Mouse (Mus musculus): ENCODE measurements around the gene Ep400.

The Ep400 gene

DNA sequence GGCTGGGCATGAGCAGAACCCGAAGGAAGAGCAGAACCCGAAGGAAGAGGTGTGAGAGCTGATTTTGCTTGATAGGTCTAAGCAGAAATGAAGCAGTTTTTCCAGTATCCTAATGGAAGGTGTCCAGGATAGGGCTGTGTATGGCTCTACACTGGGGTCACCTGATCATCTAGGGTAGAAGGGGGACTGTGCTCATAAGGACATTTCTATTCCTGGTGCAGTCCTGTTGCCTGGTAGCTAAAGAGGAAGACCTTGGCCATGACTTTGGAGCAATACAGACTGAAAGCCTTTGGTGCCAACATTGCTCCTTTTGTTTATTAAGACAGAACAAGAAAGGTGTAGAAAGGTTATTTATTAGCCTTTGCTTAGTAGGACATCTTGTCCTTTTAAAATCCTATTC lies 106.5 kb downstream of the Ep400 start:
- no peak for DNase-seq

- no peak for DNase-seq
Observed at GRCm38 (mm10) chr5:110659682-110660081, 110.8 kb downstream of the Ep400 start.

- no peak for DNase-seq
Observed at GRCm38 (mm10) chr5:110653686-110654085, 116.8 kb downstream of the Ep400 start.

- DNase-seq, result peak; percentile 93
Observed at GRCm38 (mm10) chr5:110652719-110653648, 117.5 kb downstream of the Ep400 start, which contains the start of the genes Noc4l and Ddx51. TSS of gene Noc4l (minus strand) at chr5:110653417. TSS of gene Ddx51 (plus strand) at chr5:110653451.

DNA sequence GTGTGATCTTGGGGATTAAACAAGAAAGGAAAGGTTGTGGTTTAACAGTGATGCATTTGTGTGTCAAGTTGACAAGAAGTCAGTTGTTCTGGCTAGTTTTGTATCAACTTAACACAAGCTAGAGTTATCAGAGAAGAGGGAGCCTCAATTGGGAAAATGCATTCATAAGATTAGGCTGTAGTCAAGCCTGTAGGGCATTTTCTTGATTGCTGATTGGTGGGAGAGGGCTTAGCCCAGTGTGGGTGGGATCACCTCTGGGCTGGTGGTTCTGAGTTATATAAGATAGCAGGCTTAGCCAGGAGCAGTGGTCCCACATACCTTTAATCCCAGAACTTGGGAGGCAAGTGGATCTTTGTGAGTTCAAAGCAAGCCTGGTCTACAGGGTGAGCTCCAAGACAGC lies 124.1 kb downstream of the Ep400 start:
- no peak for DNase-seq

DNA sequence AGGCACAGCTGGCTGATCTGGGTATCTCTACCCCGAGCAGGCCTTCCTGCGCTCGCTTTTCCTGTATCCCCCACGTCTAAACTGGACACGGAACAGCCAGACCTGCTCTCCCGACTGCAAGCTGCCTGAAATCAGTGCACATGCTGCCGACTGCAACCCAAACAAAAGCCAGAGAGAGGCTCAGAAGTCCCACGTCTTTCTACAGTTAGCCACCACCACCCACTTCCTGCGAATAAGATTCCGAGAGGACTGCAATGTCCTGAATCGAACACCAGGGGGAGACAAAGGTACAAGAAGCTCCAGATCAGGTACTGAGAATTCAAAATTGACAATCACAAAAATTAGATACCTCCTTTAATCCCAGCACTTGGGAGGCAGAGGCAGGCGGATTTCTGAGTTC lies 131.1 kb downstream of the Ep400 start:
- DNase-seq, result peak; percentile 66

DNA sequence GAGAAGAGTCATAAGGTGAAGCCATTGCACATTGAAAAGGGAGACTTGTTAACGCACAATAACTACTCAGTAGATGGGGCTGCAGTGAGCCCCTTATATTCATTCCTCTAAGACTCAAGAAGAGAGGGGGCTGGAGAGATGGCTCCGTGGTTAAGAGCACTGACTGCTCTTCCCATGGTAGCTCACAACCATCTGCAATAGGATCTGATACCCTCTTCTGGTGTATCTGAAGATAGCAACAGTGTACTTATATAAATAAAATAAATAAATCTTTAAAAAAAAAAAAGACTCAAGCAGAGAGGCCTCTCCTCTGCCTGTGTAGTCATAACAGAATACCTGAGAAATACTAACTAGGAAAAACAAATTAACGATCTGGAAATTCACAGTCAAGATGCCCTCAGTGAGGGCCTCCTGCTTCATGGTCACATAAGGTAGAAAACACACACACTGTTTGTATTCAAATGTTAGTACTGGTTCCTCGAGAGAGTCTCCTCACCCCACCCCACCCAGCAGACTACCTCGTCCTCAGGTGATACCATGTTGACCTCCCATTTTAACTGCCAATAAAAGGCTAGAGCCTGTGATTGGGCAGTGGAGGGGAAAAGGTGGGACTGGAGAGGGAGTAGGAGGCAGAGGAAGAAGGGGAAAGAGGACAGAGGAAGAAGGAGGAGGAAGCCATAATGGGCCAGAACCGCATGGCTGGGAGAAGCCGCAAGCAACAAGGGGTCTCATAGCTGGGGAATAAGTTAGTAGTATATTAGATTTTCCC lies 132.0 kb downstream of the Ep400 start:
- no peak for DNase-seq

DNA sequence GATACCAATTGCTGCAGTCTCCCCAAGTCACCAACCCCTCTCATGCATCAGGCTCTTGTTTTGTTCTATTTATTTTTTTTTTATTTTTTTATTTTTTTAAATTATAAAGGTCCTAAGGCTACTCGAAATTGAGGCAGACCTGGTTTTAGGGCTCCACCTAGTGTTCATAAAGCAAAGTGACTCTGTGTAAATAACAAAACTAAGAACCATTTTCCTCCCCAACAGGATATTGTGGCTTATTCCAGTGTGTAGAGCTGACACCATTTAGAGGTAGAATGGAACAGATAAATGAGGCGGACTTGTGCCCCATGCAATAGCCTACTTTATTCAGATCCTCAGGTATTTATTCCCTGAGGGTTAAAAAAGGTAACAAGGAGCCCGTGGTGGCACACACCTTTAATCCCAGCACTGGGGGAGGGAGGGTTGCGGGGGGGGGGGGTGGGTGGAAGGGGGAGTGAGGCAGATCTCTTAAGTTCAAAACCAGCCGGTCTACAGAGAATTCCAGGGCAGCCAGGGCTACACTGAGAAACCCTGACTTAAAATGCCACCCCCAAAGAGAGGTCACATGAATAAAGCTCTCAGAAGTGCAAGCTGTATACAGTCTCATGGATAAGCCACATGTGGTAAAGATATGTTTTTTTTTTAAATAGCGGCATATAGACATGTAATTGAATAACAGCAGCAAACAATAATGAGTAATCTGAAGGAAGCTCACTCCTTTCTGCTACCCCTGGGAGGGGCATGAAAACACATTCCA lies 134.4 kb downstream of the Ep400 start:
- DNase-seq, result no peak

DNA sequence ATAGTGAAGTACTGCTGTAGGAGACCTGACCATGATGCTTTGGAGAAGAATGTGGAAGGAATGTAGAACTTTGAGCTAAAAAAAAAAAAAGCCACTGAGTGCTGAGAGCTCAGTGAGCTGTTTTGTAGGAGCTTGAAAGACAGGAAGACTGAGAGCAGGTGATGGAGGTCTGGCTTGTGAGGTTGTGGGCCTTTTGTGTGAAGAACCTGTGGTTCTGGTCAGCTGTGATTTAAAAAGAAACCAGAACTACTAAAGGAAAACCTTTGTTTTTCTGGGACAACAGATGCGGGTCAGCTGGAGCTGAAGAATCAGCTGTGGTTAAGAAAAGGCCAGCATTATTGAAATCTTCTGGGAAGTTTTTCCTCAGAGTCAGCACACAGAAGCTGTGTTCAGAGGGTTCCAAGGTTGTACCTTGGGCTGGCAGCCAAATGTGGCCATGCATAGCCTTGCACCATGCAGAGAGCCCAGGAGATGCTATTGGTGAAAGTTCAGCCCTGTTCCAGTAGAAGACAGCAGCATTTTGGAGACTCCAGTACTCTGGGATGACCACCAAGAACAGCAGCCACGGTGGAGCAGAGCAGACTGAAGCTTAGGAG lies 140.9 kb downstream of the Ep400 start:
- DNase-seq, result no peak

GRCm38 (mm10) chr5:110628156-110628555 lies 142.4 kb downstream of the Ep400 start:
- DNase-seq, result no peak

- DNase-seq, result no peak
Observed at GRCm38 (mm10) chr5:110627351-110627750, 143.2 kb downstream of the Ep400 start.

DNA sequence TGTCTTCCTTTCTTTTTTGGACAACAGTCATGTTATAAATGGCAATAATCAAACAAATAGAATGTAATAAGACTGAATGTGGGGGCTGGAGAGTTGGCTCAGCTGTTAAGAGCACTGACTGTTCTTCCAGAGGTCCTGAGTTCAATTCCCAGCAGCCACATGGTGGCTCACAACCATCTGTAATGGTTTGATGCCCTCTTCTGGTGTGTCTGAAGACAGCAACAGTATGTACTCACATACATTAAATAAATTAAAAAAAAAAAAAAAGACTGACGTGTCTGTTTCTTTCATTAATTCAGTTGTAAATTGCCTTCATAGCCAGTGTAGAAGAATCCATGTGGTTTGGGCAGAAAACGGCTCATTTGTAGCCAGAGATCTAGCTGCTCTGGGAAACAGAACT lies 146.2 kb downstream of the Ep400 start:
- no peak for DNase-seq

- no peak for DNase-seq
Observed at GRCm38 (mm10) chr5:110619226-110619625, 151.3 kb downstream of the Ep400 start.
